Mouse (Mus musculus): ENCODE data around the gene Dgkq.

DNA sequence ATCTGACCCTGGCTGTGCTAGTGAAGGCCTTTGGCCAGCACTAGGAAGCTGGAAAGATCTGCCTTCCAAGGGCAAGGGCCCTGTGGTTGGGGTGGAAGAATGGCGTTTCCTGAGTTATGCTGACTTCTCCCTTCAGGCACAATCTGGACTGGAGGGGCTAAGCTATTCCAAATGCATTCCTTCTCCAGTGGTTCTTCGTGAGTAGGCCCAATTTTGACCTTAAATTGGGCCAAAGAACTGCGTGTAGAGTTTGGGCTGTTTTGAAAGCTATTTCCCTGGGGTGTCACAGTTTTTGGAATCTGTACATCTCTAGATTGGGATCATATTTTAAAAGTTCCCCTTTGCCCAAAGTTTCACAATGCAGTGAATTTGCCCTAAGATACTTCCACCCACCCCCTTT is 27.1 kb upstream of the Dgkq start:
- TF ChIP-seq CTCF (IDR thresholded peaks at IDR 0.05; ENCODE audit: control insufficient read depth, insufficient read depth, insufficient read length), result no peak
- TF ChIP-seq MYOD1 (IDR thresholded peaks at IDR 0.05; ENCODE audit: control insufficient read depth, insufficient read length, low read depth), result no peak
